Mouse (Mus musculus) retina, adult 2 months (tissue): ENCODE measurements around the gene Sept1.

ENCODE experiments used
- DNase-seq: peaks from one replicate; pipeline ENCODE4 v3.0.0-alpha.2; 2012; ENCODE audit warnings: low read depth, low spot score

Gene Sept1

DNA sequence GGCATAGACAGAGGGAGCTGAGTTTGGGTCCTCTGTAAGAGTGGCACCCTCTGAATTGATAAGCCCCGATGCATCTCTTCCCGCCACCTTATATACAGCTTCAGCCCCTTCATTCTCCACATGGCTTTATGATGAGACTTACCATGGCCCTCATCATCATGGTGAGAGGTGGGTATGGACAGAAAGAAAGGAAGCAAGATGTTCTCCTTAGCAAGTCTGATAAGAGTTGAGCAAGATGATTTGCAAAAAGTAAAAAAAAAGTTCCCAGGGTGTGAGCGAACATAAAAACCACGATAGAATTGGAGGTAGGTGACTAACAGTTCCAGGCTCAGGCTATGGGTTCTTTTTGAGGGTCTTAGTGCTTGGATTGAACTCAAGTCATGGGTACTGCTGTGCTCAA lies 14.3 kb downstream of the Sept1 start:
- no peak for DNase-seq

DNA sequence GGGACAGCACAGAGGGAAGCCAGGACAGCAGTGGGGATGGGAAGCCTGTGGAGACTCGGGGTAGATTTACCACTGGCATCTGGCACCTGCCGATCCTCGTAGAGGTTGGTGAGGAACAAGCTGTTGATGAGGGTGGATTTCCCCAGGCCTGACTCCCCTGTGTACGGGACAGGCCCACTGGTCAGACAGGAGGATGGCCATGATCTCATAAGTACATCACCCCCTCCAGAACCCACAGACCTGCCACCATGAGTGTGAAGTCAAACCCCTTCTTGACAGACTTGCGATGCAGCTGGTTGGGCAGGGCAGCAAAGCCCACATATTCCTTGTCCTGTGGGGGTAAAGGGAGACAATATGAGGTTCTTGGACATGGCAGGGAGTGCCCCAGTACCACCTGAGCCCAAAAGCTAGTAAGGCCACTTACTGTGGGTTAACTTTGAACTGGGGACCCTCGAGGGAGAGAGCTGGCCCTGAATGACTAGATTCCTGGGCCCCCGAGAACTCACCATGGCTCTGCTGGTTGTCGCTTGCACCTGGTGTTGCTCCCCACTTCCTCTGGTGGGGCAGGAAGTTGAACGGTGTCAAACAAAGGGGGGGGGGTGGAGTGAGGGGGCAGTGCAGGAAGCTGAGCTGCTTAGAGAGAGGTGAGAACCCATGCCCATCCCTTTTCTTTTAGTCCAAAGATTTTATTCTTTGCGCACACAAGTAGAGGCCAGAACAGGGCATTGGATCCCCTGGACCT lies 14.9 kb downstream of the Sept1 start:
- no peak for DNase-seq

DNA sequence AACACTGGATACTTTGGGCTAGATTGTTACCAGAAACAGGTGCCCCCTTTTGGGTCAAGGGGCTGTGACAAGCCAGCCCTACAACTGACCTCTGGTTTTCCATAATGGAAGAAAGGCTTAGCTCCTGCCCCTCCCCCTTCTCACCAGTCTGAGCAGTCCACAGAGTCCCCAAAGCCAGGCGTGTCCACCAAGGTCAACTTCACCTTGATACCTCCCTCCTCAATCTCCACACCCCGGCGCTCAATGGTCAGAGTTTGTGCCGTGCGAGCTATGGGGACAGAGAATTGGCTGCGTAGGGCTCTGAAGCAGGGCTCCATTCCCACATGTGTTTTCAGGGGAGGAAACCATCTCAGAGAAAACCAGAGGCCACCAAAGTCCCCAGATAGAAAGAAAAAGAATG lies 15.5 kb downstream of the Sept1 start:
- DNase-seq, result no peak

DNA sequence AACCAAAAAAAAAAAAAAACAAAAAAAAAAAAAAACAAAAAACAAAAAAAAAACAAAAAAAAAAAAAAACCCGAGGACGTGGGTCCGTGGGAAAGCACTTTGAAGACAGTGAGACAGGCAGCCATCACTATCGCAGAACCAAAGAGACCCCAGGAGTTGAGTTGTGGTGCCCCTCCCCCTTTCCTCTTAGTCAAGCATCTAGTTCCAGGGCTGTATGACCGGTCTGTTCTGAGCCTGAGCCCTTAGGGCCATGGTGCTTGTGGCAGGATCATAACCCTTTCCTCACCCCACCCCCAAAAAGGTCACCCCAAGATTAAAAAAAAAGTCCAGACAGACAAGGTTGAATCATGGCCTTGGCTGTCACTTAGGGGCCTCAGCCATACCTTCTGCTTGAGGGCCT lies 16.6 kb downstream of the Sept1 start:
- DNase-seq, result no peak

DNA sequence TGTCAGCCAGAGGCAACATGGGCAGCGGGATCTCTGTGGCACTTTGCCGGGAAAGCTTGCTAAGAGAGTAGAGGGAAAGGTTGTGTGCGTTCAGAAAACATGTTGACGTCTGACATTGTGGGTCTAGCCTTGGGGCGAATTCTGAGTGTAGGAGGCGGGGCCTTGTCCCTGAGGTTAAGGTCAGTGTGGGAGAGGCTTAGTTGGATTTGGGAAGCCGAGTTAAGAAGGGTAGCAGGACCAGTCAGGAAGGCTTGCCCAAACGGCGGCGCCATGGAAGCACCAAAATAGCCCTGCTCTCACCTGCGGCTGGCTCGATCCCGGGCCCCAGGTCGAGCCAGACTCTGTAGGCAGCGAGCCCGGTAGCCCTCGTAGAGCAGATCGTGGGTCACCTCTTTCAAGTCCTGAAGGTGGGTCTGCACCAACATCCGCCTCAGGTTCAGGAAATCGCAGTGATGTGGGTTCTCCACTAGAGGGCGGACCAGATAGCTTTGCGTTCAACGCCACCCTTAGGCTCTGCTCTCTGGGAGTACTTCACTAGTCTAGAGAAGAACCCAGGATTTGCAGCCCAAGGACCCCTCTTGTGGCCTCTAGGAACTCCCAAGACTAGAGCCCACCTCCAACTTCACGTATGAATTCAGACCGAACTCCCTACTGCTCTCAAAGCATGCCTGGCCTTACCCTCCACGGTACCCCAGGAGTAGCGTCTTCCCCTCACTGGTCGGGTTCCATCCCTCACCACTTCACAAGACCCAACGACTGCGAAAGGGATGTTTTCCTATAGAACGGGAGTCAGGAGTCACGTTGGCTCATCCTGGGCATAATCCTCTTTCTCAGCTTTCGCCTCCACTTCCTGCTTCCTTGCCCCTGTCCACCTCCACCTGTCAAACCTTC lies 17.7 kb downstream of the Sept1 start:
- DNase-seq, result no peak

DNA sequence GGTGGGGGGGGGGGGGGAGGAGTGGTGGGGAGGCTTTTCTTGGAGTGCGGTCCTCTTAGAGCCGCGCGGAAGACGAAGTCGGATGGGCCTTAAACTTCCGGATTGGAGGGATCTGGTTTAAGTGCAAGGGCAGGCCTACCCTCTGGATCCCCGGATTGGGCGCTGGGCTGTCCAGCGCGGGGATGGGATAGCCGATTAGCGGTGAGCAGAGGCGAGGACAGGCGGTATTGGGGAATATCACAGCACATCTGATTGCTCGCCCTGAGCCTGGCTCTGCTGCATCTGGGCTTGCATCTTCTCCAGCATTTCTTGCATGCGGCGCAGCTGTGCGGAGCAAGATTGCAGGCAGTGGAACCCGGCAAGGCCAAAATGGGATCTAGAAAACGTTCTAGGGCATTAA lies 18.4 kb downstream of the Sept1 start:
- no peak for DNase-seq

DNA sequence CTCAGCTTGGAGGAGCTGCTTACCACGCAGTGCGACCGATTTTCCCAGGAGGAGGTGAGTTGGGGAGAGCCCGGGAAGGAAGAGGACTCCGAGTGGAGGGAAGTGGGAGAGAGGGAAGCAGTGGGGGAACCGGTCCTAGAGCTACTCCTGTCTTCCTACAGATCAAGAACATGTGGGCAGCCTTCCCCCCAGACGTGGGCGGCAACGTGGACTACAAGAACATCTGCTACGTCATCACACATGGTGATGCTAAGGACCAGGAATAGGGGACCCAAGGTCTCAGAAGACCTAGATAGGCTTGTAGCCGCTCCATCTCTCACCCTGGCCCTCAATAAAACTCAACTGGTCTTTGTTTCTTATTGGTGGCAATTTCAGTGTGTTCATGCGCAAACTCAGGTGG lies 19.0 kb downstream of the Sept1 start:
- no peak for DNase-seq

DNA sequence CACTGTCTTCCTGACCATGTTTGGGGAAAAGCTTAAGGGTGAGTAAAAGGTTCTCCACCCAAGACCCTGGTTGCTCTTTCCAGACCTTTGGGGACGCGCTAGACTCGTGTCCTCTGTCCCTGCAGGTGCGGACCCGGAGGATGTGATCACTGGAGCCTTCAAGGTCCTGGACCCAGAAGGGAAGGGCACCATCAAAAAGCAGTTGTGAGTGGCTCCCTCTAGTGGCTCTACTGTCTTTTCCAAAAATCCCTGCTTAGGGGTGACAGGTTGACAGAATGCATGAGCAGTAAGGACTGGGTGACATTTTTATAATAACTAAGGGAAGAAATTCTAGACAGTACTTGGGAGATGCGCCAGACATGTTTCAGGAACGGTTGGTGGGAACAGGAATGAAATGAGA lies 19.4 kb downstream of the Sept1 start:
- no peak for DNase-seq

DNA sequence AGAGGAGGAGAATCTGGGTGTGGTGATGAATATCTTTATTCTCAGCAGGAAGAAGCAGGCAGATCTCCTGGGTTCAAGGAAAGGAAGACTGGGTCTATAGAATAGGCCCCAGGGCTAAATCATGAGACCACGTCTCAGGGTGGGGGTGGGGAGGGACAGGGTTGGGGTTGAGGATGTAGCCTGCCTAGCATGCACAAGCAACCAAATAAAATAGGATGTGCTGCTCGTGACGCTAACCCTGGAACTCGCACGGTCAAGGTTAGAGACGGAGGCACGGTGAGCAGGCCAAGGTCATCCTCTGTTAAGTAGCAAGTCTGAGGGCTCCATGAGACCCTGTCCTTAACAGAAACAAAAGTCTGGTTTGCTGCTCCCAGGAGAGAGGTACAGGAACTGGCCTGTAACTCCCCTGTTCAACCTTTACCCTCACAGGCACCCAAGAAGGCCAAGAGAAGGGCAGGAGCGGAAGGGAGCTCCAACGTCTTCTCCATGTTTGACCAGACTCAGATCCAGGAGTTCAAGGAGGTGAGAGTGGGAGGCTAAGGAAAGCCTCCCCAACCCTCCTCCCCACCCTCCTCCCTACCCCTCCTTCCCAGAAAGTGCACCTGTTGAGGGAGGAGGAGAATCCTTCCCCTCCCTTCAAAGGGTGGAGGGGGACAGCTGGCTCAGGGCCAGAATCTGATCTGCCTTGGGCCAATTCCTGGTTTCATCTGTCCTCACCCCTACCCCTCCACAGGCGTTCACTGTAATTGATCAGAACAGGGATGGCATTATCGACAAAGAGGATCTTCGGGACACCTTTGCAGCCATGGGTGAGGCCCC lies 20.3 kb downstream of the Sept1 start:
- no peak for DNase-seq

DNA sequence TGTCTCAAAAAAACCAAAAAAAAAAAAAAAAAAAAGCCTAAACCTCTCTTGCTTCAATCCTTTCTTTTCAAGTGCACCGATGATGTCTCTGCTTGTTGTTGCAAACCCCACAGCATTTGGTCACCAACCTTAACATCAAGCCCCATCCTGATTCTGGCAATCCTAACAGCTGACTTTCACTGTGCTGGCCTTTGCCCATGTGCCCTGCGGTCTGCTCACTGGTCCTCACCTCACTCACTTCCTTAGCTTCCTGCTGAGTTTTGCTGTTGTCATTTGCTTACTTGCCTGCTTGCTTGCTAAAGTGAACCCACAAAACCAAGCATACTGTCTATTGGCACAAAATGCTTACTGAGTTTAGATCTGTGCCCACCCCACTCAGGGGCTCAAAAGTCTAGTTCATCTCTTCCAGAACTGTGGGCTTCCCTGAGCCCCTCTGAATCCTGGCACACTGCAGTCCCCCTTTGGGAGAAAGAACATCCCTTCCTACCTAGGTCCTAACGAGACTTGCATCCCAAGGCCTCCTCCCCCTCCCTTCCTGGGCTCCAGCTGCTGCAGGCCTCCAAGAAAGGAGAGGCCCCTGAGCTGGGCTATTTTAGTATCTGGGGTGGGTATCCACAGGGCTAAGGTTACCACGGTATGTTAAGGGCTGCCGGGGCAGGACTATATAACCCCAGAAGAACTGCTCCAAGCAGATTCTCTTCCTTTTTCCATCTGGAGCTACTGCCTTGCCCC lies 21.8 kb downstream of the Sept1 start:
- DNase-seq, result no peak

DNA sequence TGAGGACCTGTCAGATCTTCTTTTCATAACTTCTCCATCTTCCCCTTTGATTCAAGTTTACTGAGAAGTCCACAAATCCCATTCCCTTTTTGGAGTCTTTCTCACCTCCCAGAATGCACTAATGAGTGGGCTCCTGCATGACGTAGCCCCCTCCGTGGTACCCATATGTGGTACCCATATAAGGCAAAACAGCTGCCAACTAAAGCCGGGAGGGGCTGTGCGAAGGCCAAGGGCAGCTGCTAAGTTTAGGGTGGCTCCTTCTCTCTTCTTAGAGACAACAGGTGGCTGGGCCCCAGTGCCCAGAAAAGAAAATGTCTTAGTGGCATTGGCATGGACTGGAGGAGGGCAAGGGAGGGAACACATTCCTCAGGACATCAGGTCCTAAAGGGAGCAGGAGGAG lies 22.7 kb downstream of the Sept1 start:
- no peak for DNase-seq

DNA sequence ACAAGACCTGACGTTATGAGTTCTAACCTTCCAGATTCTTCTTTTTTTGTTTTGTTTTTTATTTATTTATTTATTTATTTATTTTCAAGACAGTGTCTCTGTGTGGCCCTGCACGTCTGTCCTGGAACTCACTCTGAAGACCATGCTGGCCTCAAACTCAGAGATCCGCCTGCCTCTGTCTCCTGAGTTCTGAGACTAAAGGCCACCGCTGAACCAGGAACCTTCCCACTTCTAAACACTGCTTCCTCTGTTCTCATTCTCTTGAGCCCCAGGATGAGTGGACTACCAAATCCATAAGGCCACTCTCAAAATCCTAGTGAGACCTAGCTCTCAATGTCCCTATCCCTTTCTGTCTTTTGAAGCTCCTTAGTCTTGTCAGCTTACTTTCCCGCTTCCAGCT lies 23.1 kb downstream of the Sept1 start:
- DNase-seq, result no peak

DNA sequence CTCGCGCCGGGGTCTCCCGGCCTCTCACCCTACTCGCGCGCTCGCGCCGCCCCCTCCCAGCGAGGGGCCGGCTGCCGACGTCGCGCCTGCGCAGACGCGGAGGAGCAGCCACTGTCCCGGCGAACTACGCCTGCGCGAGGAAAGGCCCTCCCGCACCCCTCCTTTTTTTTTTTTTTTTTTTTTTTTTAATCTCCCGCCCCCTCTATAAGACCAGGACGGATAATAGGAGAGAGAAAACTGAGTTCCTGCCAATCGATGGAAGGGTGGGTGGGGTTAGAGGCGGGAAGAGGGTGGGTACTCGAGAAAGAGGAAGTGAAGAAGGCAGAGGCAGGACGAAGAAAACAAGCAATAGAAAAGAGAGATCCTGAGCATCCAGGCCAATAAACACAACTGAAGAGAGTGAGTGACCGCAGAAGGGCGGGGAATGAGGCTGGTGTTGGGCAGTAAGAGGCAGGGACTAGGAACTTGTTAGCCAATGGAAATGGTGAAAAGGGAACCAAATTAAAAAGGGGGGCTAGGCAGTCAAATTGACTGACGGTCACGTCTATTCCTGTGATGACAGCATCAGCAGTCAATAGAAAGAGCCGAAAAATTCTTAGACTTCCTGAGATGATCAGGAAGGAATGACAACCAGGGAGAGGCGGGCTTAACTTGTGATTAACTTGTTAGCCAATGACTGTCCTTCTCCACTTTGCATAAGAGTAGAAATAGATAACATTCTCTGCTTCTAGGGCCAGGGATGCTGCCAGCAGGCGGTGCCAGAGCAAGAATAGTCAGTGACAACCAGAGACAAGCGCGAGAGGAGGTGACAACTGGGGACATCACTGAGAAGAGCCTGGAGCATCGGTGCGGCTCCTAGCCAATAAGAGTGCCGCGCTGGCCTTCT lies 24.1 kb downstream of the Sept1 start, which contains the start of gene Mylpf:
Gene Mylpf (plus strand): TSS at position 338 of the 886 bp plus-strand sequence.
- DNase-seq, result peak; percentile 88

DNA sequence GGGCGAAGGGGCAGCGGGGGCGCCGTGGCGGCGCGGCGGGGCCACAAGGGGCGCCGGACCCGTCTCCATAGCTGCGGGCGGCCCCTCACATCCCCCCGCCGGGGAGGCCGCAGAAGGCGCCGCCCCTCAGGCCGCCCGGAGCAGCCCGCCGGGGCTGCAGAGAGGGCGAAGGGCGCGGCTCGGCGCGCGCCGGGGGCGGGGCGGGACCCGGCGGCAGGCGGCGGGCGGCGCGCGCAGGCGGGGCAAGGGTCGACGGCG lies 24.7 kb downstream of the Sept1 start, which contains the start of gene Tbc1d10b:
Gene Tbc1d10b (minus strand): TSS at position 174 of the 258 bp plus-strand sequence.
- DNase-seq, result no peak

DNA sequence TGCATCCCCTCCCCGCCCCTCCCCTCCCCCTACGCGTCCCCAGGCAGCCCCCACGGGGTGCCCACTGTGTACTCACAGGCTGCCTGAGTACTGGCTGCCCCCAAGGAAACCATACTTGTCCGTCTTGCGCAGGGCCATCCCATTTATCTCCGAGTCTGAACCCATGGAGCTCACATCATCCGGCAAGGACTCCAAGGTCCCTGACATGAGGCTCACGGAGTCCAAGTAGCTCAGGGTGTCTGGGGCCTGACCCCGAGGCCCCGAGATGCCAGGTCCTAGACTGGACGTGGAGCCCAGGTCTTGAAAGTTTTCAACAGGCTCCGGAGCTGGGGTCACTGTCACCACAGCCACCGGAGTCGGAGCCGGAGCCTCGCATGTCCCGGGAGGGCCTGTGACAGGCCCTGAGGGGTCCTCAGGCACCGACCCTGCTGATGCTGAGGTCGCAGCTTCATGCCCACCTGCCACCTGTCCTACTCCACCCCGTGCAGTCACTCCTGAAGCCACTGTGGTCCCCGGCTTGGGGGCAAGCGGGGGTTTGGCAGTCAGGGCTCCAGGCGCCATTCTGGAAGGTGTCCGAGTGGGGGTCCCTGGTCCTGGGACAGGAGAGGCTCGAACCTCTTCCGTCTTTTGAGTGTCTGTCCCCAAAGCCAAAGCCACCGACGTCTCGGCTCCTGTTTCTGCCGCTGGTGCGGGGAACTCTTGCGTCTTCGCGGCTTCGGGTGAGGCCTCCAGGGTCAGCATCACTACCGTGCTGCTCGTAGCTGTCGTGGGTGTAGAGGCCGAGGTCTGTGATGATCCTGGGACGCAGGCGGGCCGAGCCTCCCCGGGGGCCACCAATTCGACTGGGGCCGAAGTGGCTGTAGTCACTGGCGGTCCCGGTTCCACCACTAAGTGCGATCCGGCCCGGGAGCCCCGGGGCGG lies 25.3 kb downstream of the Sept1 start:
- no peak for DNase-seq

DNA sequence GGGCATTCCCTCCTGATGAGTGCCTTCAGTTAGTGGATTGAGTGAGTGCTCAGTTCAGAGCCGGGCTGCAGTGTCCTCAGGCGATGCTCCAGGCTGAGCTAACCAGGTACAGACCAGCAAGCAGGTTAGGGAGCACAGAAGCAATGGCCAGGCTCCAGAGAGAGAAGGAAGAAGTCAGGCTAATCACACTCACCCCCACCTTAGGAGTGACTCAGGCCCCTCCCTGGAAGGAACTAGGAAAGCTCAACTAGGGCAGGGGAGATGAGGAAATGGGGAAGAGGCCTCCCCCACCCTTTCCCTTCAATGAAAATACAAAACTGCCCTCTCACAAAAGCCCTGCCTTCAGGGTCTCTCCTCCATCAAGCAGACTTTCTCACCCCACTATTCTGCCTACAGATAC lies 26.3 kb downstream of the Sept1 start:
- no peak for DNase-seq

DNA sequence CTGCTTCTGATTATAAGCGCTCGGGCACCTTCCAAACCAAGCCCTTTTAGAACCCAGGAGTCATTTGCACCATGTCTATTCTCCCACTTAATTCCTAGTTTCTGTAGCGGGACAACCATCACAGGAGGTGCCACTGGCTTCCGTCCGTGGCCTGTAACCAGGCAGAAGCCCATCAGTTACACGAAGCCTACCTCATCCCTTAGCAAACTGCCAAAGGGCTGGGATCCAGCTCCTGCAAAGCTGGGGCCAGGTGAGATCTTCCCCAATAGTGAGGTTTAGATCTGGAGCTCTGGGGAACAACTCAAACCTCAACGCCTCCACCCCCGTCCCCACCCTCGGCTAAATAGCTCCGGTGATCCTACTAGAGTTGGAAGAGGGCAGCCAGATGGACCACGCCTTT lies 36.4 kb downstream of the Sept1 start:
- no peak for DNase-seq

DNA sequence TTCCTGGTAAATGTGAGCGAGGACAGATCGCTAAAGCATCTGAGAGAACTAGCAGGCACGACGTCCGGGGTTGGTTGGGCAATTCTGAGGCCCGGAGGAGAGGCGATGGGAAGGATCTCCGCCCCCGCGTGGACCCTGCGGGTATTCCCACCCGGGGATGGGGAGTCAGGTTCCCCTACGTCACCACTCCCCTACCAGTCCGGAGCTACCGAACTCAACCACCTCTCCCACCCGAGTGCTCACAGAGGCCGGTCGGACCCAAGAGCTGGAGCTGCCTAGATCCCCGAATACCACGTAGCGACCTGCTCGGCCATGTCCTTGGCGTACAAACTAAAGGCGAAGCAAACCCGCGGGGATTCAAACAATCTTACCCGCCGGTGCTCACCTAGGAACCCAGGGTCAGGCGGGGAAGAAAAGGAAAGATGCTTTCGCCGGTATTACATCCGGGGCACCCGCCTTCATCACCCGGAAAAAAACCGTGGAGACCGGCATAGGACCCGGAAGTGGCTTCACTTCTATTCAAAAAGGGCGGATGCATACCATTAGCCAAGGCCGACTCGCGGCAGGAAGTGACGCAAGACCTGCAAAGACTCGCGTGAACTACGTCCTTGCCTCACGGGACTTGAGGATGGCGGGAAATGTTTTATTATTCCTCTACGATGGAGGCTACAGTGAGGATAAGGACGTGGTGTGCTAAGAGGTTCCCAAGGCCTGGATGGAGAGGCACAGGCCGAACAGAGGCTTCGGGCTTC lies 37.2 kb downstream of the Sept1 start, which contains the start of gene Cd2bp2:
Gene Cd2bp2 (minus strand): TSS at position 507 of the 752 bp plus-strand sequence.
- DNase-seq, result peak; percentile 95

DNA sequence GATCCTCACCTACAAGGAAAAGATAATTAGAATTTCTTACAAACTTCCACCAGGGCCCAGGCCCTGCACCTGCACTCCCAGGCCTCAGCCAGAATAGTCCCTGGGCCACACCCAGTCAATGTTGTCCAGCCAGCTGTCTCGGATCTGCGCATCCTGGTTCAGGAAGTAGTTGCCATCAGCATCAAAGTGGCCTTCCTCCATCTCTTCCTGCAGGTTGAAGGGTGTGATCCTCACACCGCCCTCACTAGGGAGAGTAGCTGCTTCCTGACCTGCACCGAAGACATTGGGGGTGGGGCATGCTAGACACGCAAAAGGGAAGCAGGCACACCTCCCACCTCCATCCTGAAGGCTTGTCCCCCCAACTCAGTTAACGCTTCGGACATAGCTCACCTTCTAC lies 38.3 kb downstream of the Sept1 start:
- DNase-seq, result no peak
